Mouse (Mus musculus) hindbrain, embryonic 16.5 days (tissue): ENCODE data around the gene Ccdc54. TPM values are rescaled to one million over a fixed set of nuclear protein-coding genes. Genes with fewer than 3 reads are reported as not detected.

Experiments used
- ATAC-seq: fragments of 200-750 bp; cut with Nextera tagmentation; 2 replicates; pipeline ENCODE4 v1.8.0; 2017; ENCODE audit warnings: moderate TSS enrichment, moderate library complexity
- H3K27ac ChIP-seq: fragments of 300-500 bp; sonication (generic); 2 replicates; pipeline ENCODE4 v1.5.1; 2014; ENCODE audit warnings: low read depth, mild to moderate bottlenecking, control low read depth, low read length, moderate library complexity
- H3K27me3 ChIP-seq: fragments of 300-500 bp; sonication (generic); replicated peaks from 2 replicates; pipeline ENCODE4 v1.6.1; 2014; ENCODE audit warnings: low read length; ENCODE audit not compliant: control insufficient read depth, insufficient read depth
- H3K36me3 ChIP-seq: fragments of 300-500 bp; sonication (generic); 2 replicates; pipeline ENCODE4 v1.6.1; 2014; ENCODE audit warnings: mild to moderate bottlenecking, low read length, moderate library complexity, mixed read lengths; ENCODE audit not compliant: control insufficient read depth, insufficient read depth
- H3K4me1 ChIP-seq: fragments of 300-500 bp; sonication (generic); 2 replicates; pipeline ENCODE4 v1.6.1; 2014; ENCODE audit warnings: low read depth, low read length; ENCODE audit not compliant: control insufficient read depth, insufficient read depth
- H3K4me2 ChIP-seq: fragments of 300-500 bp; sonication (generic); 2 replicates; pipeline ENCODE4 v1.6.1; 2014; ENCODE audit warnings: mild to moderate bottlenecking, low read length, control low read depth, moderate library complexity
- H3K4me3 ChIP-seq: fragments of 300-500 bp; sonication (generic); 2 replicates; pipeline ENCODE4 v1.5.1; 2014; ENCODE audit warnings: mild to moderate bottlenecking, low read length, control low read depth, moderate library complexity
- H3K9ac ChIP-seq: fragments of 300-500 bp; sonication (generic); 2 replicates; pipeline ENCODE4 v1.6.1; 2014; ENCODE audit warnings: low read depth, mild to moderate bottlenecking, control low read depth, low read length, moderate library complexity
- H3K9me3 ChIP-seq: fragments of 300-500 bp; sonication (generic); 2 replicates; pipeline ENCODE4 v1.6.1; 2014; ENCODE audit warnings: mild to moderate bottlenecking, low read length, moderate library complexity; ENCODE audit not compliant: control insufficient read depth
- WGBS: fragments of 180-500 bp; shearing (Covaris S2); extraction: QIAGEN DNeasy Blood & Tissue Kit; methylation state at CpG from one replicate; pipeline ENCODE4 v1.1.7; 2014; 5-methylcytosine and 5-hydroxymethylcytosine counted together
- polyA plus RNA-seq: library from polyadenylated mRNA; unstranded; fragments of >200 nt; fragmentation: Nextera tagmentation; extraction: Ambion mirVana; gene quantifications from 2 replicates; pipeline ENCODE4 v1.2.1, GENCODE M21; 2015

Ccdc54 gene
- polyA plus RNA-seq, 1 experiment from 2014 or later, result not detected

- no peaks in the 10 kb centered on the region for H3K4me1 ChIP-seq
- no peak overlapping the region for H3K9ac ChIP-seq
- H3K27me3 ChIP-seq, result no peaks in the 10 kb centered on the region
- WGBS, result 87% methylated on average over 6 of the region's 6 CpGs
- no peak for ATAC-seq
- H3K4me2 ChIP-seq, result no peak overlapping the region
- H3K36me3 ChIP-seq, result no peaks in the 10 kb centered on the region
- no peak overlapping the region for H3K27ac ChIP-seq
- H3K9me3 ChIP-seq, result no peaks in the 10 kb centered on the region
- no peak overlapping the region for H3K4me3 ChIP-seq
Observed at GRCm38 (mm10) chr16:50559163-50559771, 31.7 kb downstream of the Ccdc54 start.

DNA sequence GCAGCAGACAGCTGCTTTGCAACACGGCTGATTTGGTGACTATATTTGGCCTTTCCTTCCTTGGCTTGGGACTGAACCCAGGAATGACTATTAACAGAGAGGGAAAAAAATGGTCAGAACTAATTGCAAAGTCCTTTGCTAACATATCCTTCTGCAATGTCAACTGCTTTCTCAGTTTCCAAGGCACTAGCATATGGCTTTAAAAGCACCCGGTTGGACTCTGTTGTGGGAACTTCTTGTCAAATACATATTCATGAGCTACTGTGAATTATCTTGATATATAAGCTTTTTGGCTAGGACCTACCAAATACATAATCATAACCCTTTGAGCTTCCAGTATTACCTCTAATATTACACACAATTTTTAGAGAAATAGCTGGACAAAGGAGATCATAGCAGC lies 37.1 kb downstream of the Ccdc54 start:
- WGBS, result 63% methylated on average over 2 of the region's 2 CpGs
- no peak overlapping the region for H3K4me3 ChIP-seq
- no peaks in the 10 kb centered on the region for H3K36me3 ChIP-seq
- H3K27ac ChIP-seq, result no peak overlapping the region
- H3K27me3 ChIP-seq, result no peaks in the 10 kb centered on the region
- ATAC-seq, result no peak
- H3K4me2 ChIP-seq, result no peak overlapping the region
- no peak overlapping the region for H3K9ac ChIP-seq
- H3K4me1 ChIP-seq, result no peaks in the 10 kb centered on the region
- H3K9me3 ChIP-seq, result no peaks in the 10 kb centered on the region

GRCm38 (mm10) chr16:50551871-50552528 lies 39.0 kb downstream of the Ccdc54 start:
- Histone ChIP-seq H3K9ac (no peak overlapping the region), H3K4me1 (no peaks in the 10 kb centered on the region), H3K4me2 (no peak overlapping the region), H3K27me3 (no peaks in the 10 kb centered on the region), H3K9me3 (no peaks in the 10 kb centered on the region), H3K27ac (no peak overlapping the region), H3K36me3 (no peaks in the 10 kb centered on the region), H3K4me3 (no peak overlapping the region)
- ATAC-seq, result no peak
- WGBS, result 87% methylated on average over 7 of the region's 7 CpGs

GRCm38 (mm10) chr16:50550927-50551326 lies 40.0 kb downstream of the Ccdc54 start:
- H3K4me1 ChIP-seq, result no peaks in the 10 kb centered on the region
- H3K9ac ChIP-seq, result no peak overlapping the region
- no peaks in the 10 kb centered on the region for H3K36me3 ChIP-seq
- no peak for ATAC-seq
- 92% methylated on average over 5 of the region's 5 CpGs for WGBS
- H3K4me3 ChIP-seq, result no peak overlapping the region
- H3K9me3 ChIP-seq, result no peaks in the 10 kb centered on the region
- no peak overlapping the region for H3K27ac ChIP-seq
- H3K4me2 ChIP-seq, result no peak overlapping the region
- no peaks in the 10 kb centered on the region for H3K27me3 ChIP-seq

DNA sequence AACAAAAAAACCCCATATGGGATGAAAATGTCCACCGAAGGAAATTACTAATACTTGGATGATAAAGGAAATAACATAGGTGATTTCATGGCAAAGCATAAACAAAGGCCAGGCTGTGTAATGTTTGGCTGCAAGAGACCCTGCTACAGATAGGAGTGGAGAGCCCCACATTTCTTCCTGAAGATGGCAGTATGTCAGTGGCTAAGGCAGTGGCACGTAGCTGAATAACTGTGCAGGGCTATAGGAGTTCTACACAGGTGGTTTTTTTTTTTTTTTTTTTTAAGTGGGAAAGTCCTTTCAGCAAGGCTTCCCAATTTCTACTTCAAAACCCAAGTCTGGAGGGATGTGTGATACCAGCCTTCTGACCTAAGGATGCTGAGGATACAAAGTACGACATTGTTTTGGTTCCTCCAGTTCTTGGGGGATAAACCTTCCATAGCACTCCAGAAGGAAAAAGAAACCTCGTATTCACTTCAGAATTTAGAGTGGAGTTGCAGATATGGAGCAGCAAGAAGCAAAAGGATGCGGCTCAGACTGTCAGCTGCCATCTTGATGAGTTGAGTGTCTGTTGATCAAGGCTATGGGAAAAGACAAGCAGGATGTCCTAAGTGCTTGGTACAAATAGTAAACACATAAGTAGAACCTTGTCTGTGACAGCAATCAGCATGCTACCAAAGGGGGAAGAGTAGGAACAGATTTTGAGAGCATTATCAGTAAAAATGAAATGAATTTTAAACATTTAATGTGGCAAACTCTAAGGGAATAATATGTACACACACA lies 48.2 kb downstream of the Ccdc54 start:
- no peak overlapping the region for H3K27ac ChIP-seq
- no peak overlapping the region for H3K4me3 ChIP-seq
- no peaks in the 10 kb centered on the region for H3K36me3 ChIP-seq
- no peak overlapping the region for H3K4me2 ChIP-seq
- ATAC-seq, result peak; percentile 83
- H3K27me3 ChIP-seq, result no peaks in the 10 kb centered on the region
- no peaks in the 10 kb centered on the region for H3K4me1 ChIP-seq
- no peak overlapping the region for H3K9ac ChIP-seq
- no peaks in the 10 kb centered on the region for H3K9me3 ChIP-seq
- WGBS, result 71% methylated on average over 5 of the region's 5 CpGs

Other genes starting within 250 kb of the Ccdc54 start
- gene Bbx, start 158.8 kb downstream of the Ccdc54 start, polyA plus RNA-seq, result 20.2 and 20.3 TPM in 2 replicates